Mouse (Mus musculus) liver, embryonic 14.5 days (tissue): Measurements from ENCODE around the gene Bcor.

ENCODE experiments used
- CTCF ChIP-seq: IDR thresholded peaks from 2 replicates; pipeline ENCODE4 v1.5.1; 2016; ENCODE audit warnings: antibody characterized with exemption, low read depth, control low read depth
- EP300 ChIP-seq: IDR thresholded peaks from 2 replicates; pipeline ENCODE4 v1.6.1; 2016; ENCODE audit warnings: antibody characterized with exemption, low read depth

- TF ChIP-seq CTCF (no peak), EP300 (no peak)
Observed at GRCm38 (mm10) chrX:12088301-12089026, 71.7 kb downstream of the Bcor start.
